Mouse (Mus musculus) thymus, postnatal 25 days (tissue): ENCODE results near the gene Tmcc2.

Experiments
- DNase-seq: peaks from one replicate; pipeline ENCODE4 v3.0.0; 2022

Gene Tmcc2

DNA sequence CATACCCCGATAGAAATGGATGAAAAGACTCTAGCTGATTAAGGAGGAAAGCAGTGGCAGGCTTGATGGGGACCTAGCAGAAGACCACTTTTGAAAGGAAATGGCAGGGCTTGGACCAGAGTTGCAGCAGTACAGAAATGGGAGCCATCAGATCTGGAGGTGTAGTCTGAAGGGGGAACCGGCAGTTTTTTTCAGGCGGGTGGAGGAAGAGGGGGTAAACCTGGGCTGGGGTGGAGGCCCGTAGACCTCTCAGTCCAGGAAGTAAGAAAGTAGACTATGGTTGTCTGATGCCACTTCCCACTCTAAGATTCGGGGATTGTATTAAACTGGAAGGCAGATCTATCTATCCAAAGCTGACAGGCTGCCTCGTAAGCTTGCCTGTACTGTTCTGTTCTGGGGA lies 54.2 kb downstream of the Tmcc2 start:
- peak; percentile 18 for DNase-seq

DNA sequence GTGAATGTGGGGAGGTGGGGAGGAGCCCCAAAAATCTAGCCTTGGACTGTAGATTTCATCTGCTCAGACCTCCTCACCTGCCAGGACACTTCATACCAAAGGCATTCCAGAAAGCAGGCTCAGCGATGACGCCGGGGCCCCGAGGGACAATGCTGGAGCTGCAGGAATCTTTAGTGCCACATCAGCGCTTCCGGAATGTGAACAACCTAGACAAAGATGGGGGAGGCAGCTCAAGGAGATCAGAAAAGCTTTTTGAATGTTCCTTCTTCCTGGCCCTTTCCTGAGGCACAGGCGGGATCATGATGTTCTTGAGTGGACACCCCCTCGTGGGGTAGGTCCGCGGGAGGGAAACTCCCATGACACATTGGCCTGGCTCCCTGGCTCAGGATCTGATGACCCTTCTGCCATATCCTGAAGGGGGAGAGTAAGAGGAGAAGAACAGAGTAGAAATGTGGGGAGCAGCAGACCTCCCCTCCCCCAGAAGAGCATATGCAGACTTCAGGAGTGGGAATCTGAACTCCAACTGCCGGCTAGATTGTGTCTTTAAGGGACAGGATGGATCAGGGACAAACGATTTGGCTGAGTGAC lies 55.6 kb downstream of the Tmcc2 start:
- DNase-seq, result no peak

DNA sequence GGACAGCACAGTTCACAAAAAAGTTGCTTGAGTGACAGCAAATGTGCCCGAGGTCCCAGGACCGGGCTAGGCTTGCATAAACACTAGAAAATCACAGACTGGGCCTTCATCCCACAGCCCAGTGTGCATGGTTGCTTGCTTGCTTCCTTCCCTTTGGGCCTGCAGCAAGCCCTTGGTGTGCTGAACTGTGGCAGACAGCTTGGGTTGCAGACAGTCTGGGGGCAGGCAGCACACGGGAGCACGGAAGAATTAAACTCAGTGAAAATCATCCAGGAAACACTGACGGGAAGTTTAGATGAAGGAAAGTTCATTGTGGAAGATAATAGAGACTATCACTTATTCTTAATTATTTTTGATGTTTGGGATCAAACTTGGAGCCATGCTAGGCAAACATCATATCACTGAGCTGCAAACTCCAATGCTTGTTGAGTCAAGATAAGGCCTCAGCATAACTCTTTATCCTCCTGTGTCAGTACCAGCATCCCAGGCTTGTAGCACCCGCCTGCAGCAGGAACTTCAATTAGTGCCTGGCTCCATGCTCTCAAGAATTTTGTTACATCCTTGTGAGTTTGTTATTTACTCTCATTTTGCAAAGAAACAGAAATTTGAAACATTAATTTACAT lies 56.8 kb downstream of the Tmcc2 start:
- no peak for DNase-seq

DNA sequence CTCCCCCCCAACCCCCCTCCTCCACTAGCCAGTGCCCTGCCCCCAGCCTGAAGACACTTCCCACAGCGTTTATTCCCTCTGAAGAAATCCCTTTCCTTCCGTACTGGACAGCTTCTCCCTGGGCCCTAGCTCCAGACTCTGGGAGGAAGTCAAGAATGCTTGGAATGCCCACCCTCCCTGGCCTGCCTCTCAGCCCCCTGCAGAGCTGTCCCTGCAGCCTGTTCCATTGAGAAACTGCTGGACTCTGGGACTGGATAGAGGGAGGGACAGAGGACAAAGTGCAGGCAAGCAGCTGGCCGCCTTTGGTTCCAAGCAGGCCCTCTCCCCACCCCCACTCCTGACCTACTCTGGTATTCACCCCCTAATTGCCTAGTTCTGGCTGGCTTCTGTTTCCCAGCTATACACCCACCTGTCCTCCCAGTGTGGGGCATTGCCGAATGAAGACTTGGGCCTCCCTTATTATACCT lies 57.4 kb downstream of the Tmcc2 start:
- no peak for DNase-seq

DNA sequence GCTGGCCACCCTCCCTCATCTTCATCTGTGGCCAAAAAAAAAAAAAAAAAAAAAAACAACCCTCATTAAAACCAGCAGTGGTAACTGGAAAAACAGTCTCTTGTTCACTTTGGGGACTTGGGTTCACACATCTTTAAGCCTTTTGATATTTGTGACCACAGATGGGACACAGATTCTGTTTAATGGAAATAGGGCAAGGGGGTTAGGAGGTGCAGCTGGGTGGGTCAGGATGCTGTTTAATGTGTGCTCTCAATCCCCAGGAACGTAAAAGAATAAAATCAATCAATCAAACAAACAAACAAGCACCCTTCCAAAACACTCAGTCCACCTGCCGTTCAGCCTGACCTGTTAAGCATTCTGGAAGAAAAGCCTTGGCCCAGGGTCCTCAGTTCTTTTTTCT lies 57.9 kb downstream of the Tmcc2 start:
- DNase-seq, result no peak

DNA sequence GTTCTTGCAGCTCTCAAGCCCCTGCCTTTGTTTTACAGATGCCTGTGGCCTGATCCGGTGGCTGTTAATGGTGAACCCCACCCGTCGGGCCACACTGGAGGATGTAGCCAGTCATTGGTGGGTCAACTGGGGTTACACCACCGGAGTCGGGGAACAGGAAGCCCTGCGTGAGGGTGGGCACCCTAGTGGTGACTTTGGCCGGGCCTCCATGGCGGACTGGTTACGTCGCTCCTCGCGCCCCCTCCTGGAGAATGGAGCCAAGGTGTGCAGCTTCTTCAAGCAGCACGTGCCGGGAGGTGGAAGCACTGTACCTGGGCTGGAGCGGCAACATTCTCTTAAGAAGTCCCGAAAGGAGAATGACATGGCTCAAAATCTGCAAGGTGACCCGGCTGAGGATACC lies 59.8 kb downstream of the Tmcc2 start:
- no peak for DNase-seq

DNA sequence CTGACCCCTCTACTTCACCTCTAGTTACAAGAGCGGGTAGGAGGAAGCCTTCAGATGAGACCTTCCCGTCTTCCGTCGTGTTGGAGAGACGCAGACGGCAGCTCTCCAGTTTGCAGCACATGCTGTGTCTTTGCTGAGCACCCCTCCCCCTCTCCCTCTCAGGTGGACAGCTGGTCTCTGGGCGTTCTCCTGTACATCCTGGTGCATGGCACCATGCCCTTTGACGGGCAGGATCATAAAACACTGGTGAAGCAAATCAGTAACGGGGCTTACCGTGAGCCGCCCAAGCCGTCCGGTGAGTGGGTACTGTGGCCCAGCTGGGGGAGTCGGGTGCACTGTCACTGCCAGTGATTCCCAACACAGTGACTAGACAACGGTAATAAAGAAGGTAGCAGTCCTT lies 60.7 kb downstream of the Tmcc2 start:
- DNase-seq, result no peak

DNA sequence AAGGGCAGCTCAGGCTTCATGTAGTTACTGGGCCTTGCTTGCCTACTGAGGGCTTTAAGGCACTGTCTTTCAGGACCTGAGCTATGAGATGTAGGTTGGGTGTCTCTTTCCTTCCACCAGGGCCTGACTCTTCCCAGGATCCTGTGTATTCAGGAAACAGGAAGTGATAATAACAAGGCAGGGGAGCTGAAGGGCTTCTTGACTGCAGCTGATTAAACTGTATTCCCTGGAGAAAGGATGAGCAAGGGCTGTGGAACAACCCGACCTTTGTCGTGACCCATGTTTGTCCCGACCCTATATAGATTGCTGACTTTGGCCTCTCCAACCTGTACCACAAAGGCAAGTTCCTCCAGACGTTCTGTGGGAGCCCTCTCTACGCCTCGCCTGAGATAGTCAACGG lies 61.4 kb downstream of the Tmcc2 start:
- DNase-seq, result no peak

DNA sequence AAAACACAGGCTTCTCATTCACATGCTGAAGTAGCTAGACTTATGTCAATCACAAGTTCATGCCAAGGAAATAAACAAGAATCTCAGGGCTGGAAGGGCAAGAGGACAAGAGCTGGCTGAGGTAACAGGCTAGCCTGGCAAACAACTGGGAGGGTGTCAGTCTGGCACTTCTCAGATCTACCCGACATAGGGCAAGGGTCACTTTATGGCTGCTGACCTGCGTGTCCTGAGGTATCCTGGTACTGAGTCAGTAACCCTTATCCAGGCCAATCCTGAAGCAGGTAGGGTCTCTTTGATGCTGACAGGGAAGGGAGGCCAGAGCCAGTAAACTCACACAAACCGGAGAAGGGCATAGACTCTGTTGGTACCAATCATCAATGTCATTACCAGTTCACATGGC lies 62.5 kb downstream of the Tmcc2 start:
- no peak for DNase-seq

DNA sequence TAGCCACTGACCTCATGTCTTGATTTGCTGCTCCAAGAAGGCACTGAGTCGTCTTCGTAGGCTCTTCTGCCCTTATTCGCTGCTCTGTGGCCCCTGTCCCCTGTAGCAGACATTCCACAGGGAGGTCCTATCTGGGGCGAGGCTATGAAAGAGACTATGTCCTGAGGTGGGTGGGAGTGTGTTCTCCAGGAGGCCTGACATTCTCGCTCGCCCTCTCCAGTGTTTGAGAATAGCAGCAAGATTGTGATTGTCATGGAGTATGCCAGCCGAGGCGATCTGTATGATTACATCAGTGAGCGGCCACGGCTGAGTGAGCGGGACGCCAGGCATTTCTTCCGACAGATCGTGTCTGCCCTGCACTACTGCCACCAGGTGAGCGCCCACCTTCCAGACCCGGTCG lies 63.6 kb downstream of the Tmcc2 start:
- no peak for DNase-seq

DNA sequence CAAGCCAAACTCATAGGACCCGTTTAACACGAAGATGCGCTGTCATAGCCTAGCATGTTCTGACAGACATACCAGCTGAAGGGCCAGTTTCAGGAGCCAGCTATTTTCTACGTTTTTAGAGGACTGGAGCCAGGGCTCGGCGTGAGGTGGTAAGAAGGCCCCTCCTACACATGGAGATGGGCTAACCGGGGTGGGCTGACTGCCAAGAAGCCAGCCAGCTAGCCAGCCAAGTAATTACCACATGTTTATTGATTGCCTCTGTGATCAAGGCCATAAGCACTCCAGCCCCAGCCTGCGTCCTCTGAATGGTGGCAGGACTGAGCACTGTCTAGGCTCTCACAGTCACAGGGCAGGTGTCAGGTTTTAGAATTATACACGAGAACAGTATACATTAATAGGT lies 64.3 kb downstream of the Tmcc2 start:
- no peak for DNase-seq

DNA sequence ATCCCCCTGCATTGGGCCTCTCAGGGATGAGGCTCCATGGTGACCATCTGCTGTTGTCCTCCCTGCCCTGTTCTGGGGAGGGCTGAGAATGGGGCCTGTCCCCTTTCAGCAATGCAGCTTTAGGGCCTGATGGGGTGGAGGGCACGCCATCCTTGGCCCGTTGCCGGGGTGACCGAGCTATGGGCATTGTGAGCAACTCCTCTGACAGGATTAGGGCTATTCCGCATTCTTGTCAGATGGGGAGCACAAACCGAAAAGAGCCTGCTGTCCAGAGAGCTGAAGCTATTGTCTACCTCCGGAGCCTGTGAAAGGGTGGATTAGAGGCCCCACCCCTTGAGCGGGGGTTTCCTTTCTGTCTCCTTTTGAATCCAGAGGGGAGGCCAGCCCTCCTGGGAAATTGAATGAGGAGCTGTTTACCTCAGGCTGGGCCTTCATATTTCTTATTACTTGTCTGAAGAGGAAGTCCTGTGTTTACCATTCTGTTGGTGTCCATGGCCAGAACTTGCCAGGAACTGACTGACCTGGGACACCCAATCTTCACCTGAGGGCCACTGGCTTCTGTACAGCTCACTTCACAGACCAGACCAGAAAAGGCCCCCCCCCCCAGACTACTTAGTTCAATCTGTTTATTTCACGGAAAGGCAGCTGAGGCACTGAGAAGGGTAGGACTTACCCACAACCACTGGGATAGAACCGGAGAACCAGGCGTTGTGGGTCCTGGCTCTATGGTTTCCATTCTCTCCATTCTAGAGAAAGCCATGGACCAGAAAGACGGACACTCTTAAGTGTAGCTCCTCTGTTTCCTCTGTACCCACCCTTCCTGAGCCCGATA lies 68.2 kb downstream of the Tmcc2 start:
- DNase-seq, result no peak

DNA sequence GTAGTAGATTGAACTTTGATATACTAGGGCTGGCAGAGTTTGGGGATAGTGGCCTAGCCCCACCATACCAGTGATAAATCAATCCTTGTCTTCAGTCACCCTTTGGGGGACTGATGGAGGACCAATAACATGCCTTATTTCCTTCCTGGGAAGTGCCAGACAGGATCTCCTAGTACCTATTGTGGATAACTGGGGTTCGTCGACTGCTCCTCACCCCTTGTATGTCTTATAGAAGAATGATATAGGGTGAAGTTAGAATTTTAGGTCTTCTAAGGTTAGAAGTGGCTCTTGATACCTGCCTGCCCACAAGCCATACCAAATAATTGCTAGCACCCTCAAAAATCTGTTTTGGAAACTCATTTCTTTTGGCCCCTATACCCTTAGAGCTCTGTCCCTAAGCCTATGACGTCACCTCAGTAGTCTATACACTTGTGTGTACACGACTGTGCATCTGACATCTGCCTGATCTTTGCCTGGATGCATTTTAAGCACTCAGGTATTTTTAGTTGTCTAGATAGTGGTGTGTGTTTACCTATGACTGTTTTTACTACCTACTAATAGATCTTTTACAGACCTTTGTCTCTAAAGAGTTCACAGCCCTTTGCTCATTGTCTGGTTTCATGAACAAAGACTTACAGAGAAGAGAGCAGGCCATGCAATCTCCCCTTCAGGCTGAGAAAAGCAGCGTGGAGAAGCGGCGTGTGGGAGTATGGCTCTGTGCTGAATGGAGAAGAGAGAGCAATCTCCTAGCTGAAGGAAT lies 69.1 kb downstream of the Tmcc2 start:
- no peak for DNase-seq

DNA sequence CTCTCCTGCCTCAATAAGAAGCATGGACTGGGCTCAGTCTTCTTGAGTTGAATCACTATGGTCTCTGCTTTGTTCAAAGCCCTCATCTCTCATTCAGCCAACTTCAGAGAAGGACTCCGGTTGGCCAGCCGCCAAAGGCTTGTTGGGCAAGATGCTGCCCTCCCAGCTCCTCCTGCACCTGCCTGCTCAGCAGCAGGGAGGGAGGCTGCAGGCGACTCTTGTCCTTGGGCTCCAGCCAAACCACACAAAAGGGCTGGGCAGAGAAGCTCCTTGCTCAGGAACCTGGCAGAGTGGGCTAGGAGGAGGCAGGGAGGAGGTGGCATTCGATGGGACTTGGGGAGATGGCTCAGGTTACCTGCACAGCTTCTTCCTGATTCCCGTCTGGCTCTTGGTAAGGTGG lies 71.8 kb downstream of the Tmcc2 start:
- DNase-seq, result no peak

DNA sequence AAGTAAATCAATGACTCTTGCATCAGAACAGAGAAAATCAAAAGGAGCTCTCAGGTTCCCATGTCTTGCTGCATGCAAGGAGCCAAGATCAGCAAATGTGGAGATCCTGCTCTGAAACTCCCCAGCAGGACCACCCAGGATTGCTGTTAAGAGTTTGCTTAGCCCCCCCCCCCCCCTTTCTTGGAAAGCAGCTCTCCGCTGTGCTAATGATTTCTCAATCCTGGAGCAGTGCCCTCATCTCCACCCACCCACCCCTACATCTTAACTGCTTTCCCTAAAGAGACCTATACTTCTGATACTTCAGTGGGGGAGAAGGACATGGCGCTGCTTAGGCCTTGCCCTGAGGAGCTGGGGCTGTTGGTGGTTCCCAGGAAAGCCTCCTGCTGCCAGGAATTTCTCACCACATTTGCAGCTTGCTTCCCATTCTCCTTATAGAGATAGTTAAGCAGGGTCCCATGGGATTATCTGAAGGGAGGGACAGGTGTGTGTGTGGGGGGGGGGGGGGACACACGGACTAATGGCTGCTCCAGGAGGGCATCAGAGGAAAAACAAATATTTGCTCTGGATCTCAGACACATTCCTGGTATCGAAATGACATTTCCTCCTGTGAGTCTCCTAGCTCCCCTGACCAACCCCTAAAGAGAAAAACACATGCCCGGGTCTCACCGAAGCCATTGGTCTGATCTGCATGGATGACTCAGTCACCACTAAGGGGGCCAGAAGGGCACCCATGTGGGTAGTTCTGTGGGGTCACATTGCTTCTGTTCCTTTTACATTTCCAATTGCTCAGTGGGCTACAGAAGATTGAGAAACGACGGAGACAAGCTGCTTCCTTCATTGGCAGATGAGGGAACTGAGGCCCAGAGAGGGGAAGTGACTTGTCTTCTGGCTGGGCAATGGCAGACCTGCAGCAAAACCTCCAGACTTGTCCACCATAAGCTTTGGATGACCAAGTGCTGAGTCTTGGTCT lies 72.9 kb downstream of the Tmcc2 start:
- DNase-seq, result no peak

DNA sequence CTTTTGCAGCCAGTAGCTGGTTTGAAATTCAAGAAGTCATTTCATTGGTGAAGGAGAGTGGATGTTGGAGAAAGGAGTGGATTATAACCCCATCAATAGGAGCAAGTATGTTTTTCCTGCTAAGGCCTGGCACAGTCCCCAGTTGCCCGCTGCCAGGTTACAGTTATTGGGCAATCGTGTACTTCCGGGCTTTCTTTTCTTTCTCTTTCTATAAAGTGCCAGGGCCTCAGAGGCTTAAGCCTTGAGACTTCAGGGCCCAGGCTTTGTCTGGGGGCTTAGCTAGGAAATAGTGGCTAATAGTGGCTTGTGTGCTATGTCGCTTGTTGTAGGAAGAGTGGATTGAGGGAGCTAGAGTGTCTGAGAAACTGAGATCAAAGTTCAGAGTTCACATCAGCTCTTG lies 73.7 kb downstream of the Tmcc2 start:
- DNase-seq, result peak; percentile 11

DNA sequence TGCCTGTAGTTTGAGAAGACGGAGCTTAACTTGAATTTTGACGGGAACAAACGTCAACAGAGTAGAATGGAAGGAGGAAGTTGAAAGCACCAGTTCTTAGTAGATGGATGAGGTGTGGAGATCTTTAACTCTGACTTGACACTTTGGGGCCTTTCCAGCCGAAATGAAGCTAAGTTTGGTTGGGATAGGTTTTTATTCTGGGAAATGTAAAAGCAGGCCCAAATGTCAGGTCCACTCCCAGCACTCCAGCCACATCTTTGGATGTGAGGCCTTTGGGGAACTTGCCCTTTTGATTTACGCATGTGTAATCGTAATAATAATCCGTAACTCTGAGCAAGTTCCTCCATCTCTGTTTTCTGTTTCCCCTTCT lies 74.5 kb downstream of the Tmcc2 start:
- DNase-seq, result no peak

DNA sequence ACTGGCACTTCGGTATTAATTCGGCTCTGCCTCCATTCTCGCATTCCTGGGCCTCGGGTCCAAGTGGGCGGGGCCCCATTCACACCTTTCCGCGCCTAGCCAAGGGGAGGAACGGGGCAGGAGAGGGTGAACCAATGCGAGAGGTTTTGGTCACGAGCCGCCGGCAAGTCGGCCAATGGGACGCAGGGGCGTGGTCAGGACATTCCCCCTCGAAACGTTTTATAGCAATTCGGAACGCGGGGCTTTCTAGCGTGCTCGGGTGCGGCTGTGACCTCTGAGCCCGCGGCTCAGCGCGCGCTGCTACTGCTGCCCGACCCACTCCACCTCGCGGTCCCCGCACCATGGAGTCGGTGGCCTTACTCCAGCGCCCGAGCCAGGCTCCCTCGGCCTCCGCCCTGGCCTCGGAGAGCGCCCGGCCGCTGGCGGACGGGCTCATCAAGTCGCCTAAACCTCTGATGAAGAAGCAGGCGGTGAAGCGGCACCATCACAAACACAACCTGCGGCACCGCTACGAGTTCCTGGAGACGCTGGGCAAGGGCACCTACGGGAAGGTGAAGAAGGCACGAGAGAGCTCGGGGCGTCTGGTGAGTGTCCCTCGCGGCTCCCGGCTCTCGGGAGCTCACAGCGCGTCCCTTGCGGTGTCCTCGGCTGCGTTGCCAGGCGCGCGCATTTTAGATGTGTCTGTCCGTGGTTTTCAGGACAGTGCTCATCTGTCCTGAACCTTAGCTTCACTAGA lies 75.0 kb downstream of the Tmcc2 start, which contains the start of gene Nuak2:
Gene Nuak2 (plus strand): TSS at position 238 of the 736 bp plus-strand sequence.
- peak; percentile 84 for DNase-seq

DNA sequence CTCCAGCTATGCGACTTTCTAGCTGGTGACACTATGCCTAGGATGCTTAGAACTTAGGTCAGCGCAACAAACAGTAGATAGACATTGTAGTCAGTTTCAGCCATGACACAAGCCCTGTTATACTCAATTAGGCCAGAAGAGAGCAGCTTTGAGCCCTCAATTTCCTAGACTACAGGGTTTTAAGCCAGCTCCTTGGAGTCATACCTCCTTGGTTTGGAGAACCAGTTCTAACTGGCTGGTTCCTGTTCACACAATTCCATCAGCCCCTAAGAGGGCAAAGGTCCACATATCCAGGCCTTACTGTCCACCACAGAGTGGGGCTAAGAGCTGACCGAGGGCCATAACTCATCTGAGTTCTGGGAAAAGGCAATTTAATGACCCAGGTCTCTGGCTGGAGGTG lies 78.4 kb downstream of the Tmcc2 start:
- peak; percentile 47 for DNase-seq

DNA sequence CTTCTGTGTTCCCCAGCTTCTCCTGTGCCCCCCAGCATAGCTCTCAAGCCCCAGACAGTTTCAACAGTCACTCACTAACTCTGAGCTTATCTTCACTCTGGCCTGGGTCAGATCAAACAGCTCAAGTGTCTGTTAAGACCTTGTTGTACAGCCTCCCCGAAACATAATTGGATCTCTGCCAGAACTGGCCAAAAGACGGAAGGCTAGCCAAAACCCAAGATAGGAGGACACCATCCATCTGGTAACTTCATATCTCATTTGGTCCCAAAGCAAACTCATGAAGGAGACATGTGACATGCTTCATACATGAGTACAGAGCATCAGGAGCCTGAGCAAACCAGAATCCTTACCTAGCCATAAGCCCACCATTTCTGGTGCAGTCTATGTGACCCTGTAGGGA lies 79.0 kb downstream of the Tmcc2 start:
- DNase-seq, result no peak

DNA sequence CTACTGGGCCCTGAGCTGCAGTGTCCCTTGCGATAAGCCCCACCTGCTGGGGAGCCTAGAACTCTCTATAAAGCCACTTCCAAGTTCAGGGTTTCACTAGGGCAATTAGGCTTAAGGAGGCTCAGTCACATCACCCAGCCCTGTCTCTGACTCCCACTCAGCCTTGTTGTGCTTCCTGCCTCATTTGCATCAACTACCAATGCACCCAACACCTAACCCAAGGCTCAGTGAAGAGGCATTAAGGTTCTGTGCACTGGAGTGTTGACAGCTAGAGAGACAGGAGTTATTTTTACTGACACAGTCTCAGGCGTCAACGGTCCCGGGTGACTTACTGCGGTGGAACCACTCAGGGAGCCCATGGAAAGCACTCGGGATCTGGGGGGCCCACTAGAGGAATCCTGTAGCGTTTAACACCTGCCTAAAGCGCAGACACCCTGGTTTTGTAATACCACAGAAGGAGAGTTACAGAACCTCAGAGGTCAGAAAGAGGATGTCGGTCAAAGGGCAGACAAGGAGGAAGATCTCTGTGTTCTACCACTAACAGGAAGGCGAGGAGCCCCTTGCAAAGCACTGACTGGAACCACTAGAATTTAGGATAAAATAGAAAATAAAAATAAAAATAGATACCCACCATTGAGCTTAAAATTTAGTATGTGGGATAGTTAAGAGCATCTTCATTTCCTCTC lies 79.8 kb downstream of the Tmcc2 start:
- peak; percentile 6 for DNase-seq
